Mouse (Mus musculus): Measurements from ENCODE around the gene Nlrx1. TPM values are rescaled to one million over a fixed set of nuclear protein-coding genes. Genes with fewer than 3 reads are reported as not detected.
A peak's percentile ranks its signal among the peaks of the same experiment; 100 is the strongest.

The Nlrx1 gene
- polyA plus RNA-seq, 1 experiment from 2014 or later = 11.4 TPM

DNA sequence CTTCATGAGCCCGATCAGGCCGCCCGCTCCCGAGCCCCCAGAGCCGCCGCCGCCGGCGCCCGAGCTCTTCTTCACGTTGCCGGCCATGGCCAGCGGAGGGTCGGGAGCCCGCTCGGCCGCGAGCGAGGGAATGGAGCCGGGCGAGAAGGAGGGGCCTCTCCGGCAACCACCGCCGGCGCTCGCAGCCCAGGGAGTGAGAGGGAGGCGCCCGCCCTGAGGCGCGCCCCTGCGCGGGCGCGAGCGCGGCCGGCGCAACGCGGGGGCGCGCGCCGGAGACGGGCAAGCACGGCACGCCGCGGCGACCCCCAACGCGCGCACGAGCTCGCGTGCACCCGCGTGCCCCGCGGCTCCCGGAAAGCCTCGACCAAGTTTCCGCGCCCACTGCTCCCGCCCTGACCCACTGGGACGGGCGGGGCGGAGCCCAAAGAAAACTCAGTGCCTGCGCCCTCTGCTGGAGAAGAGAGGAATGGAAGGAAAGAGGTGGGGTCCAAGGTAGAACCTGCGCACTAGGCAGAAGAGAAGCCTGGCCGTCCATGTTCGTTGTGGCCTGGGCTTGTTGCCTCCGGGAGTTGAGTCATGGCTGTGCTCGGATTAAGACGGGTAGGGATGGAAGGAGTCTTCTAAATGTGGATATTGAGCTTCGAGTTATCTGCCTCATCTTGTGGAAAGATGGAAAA lies 34.5 kb downstream of the Nlrx1 start, which contains the start of gene Cbl:
Cbl (minus strand) TSS at position 248 of the 677 bp plus-strand sequence.
- Histone ChIP-seq H3K36me3 (ENCODE audit: control insufficient read depth, insufficient read depth, low read length) (no peaks in the 10 kb centered on the region), H3K9ac (ENCODE audit: low read length) (peak within 1 kb of the TSS; percentile 96), H3K27me3 (ENCODE audit: control insufficient read depth, insufficient read depth, low read length) (no peaks in the 10 kb centered on the region), H3K4me2 (ENCODE audit: low read depth, low read length) (peak within 1 kb of the TSS; percentile 82), H3K4me1 (ENCODE audit: control insufficient read depth, insufficient read depth, low read length) (peaks cover 14% of the 10 kb centered on the region), H3K9me3 (replicated peaks; ENCODE audit: control insufficient read depth, low read length) (no peaks in the 10 kb centered on the region), H3K27ac (ENCODE audit: low read length) (peak within 1 kb of the TSS; percentile 94), H3K4me3 (replicated peaks; ENCODE audit: low read length) (peak within 1 kb of the TSS; percentile 95)
- WGBS = under 1% methylated on average over 68 of the region's 76 CpGs
- ATAC-seq (ENCODE audit: insufficient read depth, low FRiP score) = peak; percentile 96

DNA sequence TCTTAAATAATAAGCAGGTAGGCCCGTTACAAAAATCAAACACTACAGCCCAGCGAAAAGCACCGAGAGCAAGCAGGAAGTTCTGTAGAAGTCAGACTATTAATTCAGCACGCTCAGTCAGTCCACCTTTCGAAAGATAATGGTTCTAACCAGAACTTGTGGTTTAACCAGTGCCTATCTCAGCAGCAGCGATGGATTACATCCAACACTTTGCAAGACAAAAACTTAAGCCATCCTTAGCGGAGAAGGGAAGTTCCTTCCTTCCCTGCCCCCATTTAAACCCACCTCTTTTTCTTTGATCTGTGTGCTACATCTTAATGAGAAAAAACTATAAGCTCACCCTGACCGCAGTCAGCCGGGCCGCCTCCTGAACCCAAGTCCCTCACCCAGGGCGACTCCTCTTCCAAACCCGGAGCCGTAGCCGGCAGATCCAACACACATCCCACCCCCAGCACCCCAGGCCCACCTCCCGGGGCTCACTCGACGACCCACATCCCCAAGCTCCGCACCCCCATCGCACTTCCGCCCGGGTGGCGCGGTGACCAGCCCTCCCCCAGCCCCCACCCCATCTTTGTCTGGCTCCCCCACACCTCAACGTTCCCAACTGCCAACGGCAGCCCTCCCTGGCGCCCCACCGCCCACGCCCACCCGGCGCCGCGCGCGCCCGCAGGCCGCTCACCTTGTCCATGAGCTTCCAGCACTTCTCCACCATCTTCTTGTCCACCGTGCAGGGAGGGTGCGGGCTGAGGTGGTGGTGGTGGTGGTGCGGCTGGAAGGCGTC lies 35.2 kb downstream of the Nlrx1 start:
- H3K27ac ChIP-seq (ENCODE audit: low read length) = peak overlapping the region; percentile 94
- peak overlapping the region; percentile 96 for H3K9ac ChIP-seq (ENCODE audit: low read length)
- peaks cover 14% of the 10 kb centered on the region for H3K4me1 ChIP-seq (ENCODE audit: control insufficient read depth, insufficient read depth, low read length)
- WGBS = under 1% methylated on average over 40 of the region's 40 CpGs
- peak overlapping the region; percentile 82 for H3K4me2 ChIP-seq (ENCODE audit: low read depth, low read length)
- peak; percentile 63 for ATAC-seq (ENCODE audit: insufficient read depth, low FRiP score)
- no peaks in the 10 kb centered on the region for H3K36me3 ChIP-seq (ENCODE audit: control insufficient read depth, insufficient read depth, low read length)
- no peaks in the 10 kb centered on the region for H3K27me3 ChIP-seq (ENCODE audit: control insufficient read depth, insufficient read depth, low read length)
- peak overlapping the region; percentile 95 for H3K4me3 ChIP-seq (replicated peaks; ENCODE audit: low read length)
- no peaks in the 10 kb centered on the region for H3K9me3 ChIP-seq (replicated peaks; ENCODE audit: control insufficient read depth, low read length)

DNA sequence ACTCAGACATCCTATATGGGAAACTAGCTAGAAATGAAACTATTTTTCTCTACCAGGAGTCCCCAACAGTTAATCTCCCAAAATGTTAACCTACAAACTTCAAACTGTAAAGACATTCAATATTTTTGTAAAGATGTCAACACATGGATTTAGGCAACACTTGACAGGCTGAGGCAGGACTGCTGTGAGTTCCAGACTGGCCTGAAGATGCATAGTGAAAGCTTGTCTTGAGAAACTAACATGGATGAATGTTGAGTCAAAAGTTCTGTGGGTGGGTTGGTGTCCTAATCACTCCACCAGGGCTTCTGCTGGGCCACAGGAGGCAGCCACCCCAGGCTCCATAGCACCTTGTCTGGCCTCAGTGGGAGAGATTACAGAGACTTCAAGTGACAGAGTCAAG lies 36.8 kb downstream of the Nlrx1 start:
- Histone ChIP-seq H3K27me3 (ENCODE audit: control insufficient read depth, insufficient read depth, low read length) (no peaks in the 10 kb centered on the region), H3K4me3 (replicated peaks; ENCODE audit: low read length) (no peak overlapping the region), H3K27ac (ENCODE audit: low read length) (no peak overlapping the region), H3K4me2 (ENCODE audit: low read depth, low read length) (peak overlapping the region; percentile 82), H3K4me1 (ENCODE audit: control insufficient read depth, insufficient read depth, low read length) (peaks cover 14% of the 10 kb centered on the region), H3K36me3 (ENCODE audit: control insufficient read depth, insufficient read depth, low read length) (no peaks in the 10 kb centered on the region), H3K9ac (ENCODE audit: low read length) (peak overlapping the region; percentile 28), H3K9me3 (replicated peaks; ENCODE audit: control insufficient read depth, low read length) (no peaks in the 10 kb centered on the region)
- no peak for ATAC-seq (ENCODE audit: insufficient read depth, low FRiP score)

DNA sequence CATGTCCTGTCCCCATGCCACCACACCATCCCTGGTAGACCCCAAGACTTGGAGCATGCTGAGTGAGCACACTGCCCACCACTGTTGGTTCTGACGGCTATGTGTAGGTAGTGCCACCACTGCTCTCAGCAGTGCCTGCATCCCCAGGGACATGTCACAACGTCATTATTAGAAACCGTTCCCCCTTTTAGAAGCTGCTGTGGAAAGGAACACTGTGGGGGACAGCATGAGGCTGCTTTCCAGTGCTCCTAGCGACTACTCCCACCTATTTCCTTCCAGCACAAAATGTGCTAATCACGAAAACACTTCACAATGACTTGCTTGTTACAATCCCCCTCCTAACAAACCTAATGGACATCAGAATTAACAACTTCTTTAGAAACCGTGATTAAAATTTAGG lies 42.4 kb downstream of the Nlrx1 start:
- no peak for ATAC-seq (ENCODE audit: insufficient read depth, low FRiP score)
- H3K4me2 ChIP-seq (ENCODE audit: low read depth, low read length) = no peak overlapping the region
- H3K27ac ChIP-seq (ENCODE audit: low read length) = no peak overlapping the region
- no peaks in the 10 kb centered on the region for H3K9me3 ChIP-seq (replicated peaks; ENCODE audit: control insufficient read depth, low read length)
- H3K36me3 ChIP-seq (ENCODE audit: control insufficient read depth, insufficient read depth, low read length) = no peaks in the 10 kb centered on the region
- peaks cover 3% of the 10 kb centered on the region for H3K4me1 ChIP-seq (ENCODE audit: control insufficient read depth, insufficient read depth, low read length)
- 56% methylated on average over 6 of the region's 6 CpGs for WGBS
- H3K9ac ChIP-seq (ENCODE audit: low read length) = no peak overlapping the region
- H3K4me3 ChIP-seq (replicated peaks; ENCODE audit: low read length) = no peak overlapping the region
- no peaks in the 10 kb centered on the region for H3K27me3 ChIP-seq (ENCODE audit: control insufficient read depth, insufficient read depth, low read length)

DNA sequence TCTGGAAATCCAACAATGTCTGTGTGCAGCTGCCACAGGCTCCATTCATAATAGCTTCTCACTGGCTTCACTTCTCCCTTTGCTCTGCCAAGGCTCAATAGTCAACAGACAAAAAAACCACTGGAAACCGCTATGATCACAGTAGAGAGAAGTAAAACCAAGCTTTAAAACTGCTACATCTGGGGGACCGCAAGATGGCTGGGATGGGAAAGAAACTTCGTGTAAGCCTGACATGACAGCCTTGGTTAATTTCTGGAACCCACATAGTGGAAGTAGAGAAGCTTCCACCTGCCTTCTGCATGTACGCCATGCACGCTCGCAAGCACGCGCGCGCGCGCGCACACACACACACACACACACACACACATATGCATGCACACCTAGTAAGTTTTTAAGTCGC lies 54.9 kb downstream of the Nlrx1 start:
- Histone ChIP-seq H3K9ac (ENCODE audit: low read length) (no peak overlapping the region), H3K36me3 (ENCODE audit: control insufficient read depth, insufficient read depth, low read length) (no peaks in the 10 kb centered on the region; the same call in 1 of the 2 replicates), H3K27ac (ENCODE audit: low read length) (no peak overlapping the region), H3K9me3 (replicated peaks; ENCODE audit: control insufficient read depth, low read length) (no peaks in the 10 kb centered on the region), H3K4me3 (replicated peaks; ENCODE audit: low read length) (no peak overlapping the region), H3K4me1 (ENCODE audit: control insufficient read depth, insufficient read depth, low read length) (no peaks in the 10 kb centered on the region), H3K27me3 (ENCODE audit: control insufficient read depth, insufficient read depth, low read length) (no peaks in the 10 kb centered on the region), H3K4me2 (ENCODE audit: low read depth, low read length) (no peak overlapping the region)
- ATAC-seq (ENCODE audit: insufficient read depth, low FRiP score) = no peak
- WGBS = 89% methylated on average over 14 of the region's 14 CpGs

DNA sequence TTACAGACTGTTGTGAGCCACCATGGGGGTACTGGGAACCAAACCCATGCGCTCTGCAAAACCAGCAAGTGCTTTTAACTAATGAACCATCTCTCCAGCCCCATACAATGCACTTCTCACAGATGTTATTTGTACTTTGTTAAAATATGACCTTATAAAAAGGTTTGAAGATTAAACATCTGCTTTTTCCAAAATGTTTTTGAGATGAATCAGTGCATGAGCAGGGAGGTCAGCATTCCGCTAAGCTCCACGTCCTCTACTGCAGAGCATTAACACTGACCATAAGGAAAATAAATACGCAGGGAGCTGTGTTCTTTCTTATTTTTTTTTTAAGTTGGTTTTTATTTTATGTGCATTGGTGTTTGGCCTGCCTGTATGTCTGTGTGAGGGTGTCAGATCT lies 56.0 kb downstream of the Nlrx1 start:
- Histone ChIP-seq H3K36me3 (ENCODE audit: control insufficient read depth, insufficient read depth, low read length) (no peaks in the 10 kb centered on the region; the same call in 1 of the 2 replicates), H3K4me3 (replicated peaks; ENCODE audit: low read length) (no peak overlapping the region), H3K4me2 (ENCODE audit: low read depth, low read length) (no peak overlapping the region), H3K27me3 (ENCODE audit: control insufficient read depth, insufficient read depth, low read length) (no peaks in the 10 kb centered on the region), H3K27ac (ENCODE audit: low read length) (no peak overlapping the region), H3K9me3 (replicated peaks; ENCODE audit: control insufficient read depth, low read length) (no peaks in the 10 kb centered on the region), H3K9ac (ENCODE audit: low read length) (no peak overlapping the region), H3K4me1 (ENCODE audit: control insufficient read depth, insufficient read depth, low read length) (no peaks in the 10 kb centered on the region)
- WGBS = 80% methylated on average over 4 of the region's 4 CpGs
- ATAC-seq (ENCODE audit: insufficient read depth, low FRiP score) = no peak

DNA sequence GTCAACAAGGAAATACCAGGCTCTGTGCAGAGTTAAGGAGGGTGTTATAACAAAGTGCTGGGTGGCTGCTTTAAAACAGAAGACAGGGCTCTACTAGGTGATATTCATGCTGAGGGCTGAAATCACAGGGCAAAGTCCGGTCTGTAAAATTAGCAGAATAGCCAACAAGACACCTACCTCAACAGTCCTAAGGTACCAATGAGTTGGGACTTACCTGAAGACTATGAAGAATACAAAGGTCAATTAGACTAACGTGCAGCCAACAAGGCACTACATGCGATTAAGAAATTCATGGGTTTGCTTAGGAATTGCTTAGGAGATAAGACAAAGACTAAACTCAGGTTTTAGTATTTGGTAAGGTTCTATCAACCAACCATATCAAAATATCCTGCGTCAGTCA lies 59.0 kb downstream of the Nlrx1 start:
- no peak; the same call in 1 of the 2 replicates for ATAC-seq (ENCODE audit: insufficient read depth, low FRiP score)
- Histone ChIP-seq H3K27ac (ENCODE audit: low read length) (no peak overlapping the region), H3K27me3 (ENCODE audit: control insufficient read depth, insufficient read depth, low read length) (no peaks in the 10 kb centered on the region), H3K36me3 (ENCODE audit: control insufficient read depth, insufficient read depth, low read length) (no peaks in the 10 kb centered on the region; the same call in 1 of the 2 replicates), H3K4me2 (ENCODE audit: low read depth, low read length) (no peak overlapping the region), H3K4me1 (ENCODE audit: control insufficient read depth, insufficient read depth, low read length) (no peaks in the 10 kb centered on the region), H3K4me3 (replicated peaks; ENCODE audit: low read length) (no peak overlapping the region), H3K9me3 (replicated peaks; ENCODE audit: control insufficient read depth, low read length) (no peaks in the 10 kb centered on the region), H3K9ac (ENCODE audit: low read length) (no peak overlapping the region)
- 85% methylated on average over 4 of the region's 4 CpGs for WGBS

DNA sequence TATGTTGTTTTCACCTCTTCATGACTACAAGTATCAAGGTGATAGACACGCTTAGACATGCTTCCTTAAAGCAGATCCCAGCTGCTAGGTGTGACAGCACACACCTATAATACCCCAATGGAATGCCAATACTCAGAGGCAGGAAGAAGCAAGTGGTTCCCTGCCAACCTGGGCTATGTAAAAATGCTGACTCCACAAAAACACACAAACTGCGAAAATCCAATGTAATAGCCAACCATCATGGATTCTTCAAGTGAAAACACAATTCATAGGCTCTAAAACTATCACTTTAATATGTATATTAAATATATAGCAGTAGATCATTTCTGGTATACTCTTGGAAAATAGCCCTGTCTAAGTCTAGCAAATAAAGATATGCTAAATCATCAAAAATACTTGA lies 60.6 kb downstream of the Nlrx1 start:
- H3K27me3 ChIP-seq (ENCODE audit: control insufficient read depth, insufficient read depth, low read length) = no peaks in the 10 kb centered on the region
- no peaks in the 10 kb centered on the region for H3K4me1 ChIP-seq (ENCODE audit: control insufficient read depth, insufficient read depth, low read length)
- H3K9ac ChIP-seq (ENCODE audit: low read length) = no peak overlapping the region
- 87% methylated on average over 2 of the region's 2 CpGs for WGBS
- H3K27ac ChIP-seq (ENCODE audit: low read length) = no peak overlapping the region
- no peak for ATAC-seq (ENCODE audit: insufficient read depth, low FRiP score)
- no peak overlapping the region for H3K4me3 ChIP-seq (replicated peaks; ENCODE audit: low read length)
- no peak overlapping the region for H3K4me2 ChIP-seq (ENCODE audit: low read depth, low read length)
- H3K36me3 ChIP-seq (ENCODE audit: control insufficient read depth, insufficient read depth, low read length) = no peaks in the 10 kb centered on the region; the same call in 1 of the 2 replicates
- H3K9me3 ChIP-seq (replicated peaks; ENCODE audit: control insufficient read depth, low read length) = no peaks in the 10 kb centered on the region

Data from stomach, embryonic 16.5 days (tissue).